9 mouse cellular contexts compared by ENCODE assay signal in genomic region chr12:113219867-113220266, GRCm38 (mm10). TPM values are rescaled to one million over a fixed set of nuclear protein-coding genes. Genes with fewer than 3 reads are reported as not detected.
DNase-seq lines count a peak whose midpoint lies in the region; ATAC-seq and TF ChIP-seq lines count a peak whose summit lies in the region.
"Had no signal": no experiment of that assay in that cellular context is flagged by ENCODE, and none has a peak within 500 bp of the region (broad histone marks: within the 10 kb centered on the region; RNA-seq: fewer than 3 reads in every experiment).

No protein-coding gene starts in this region.

- TF ChIP-seq POLR2A in lung, adult 2 months (IDR thresholded peaks at IDR 0.05; ENCODE audit: borderline replicate concordance, extremely low read depth, low read depth, low read length), result no peak

- peak; percentile 71 for TF ChIP-seq CTCF in lung, adult 2 months (IDR thresholded peaks at IDR 0.05; ENCODE audit: insufficient read depth, low read length)

- WGBS in lung, adult 2 months, result 38% methylated on average over 4 of the region's 4 CpGs

- H3K4me1 ChIP-seq in lung, adult 2 months (ENCODE audit: control insufficient read depth, insufficient read depth, low read length), result no peaks in the 10 kb centered on the region
- H3K4me1 ChIP-seq: heart, embryonic 15.5 days had no signal

- H3K4me3 ChIP-seq in lung, adult 2 months (replicated peaks; ENCODE audit: extremely low read depth, low read depth, low read length), result no peak overlapping the region
- H3K4me3 ChIP-seq: heart, embryonic 15.5 days had no signal

- peak; percentile 70 for DNase-seq in adrenal gland, postnatal 10 days
- no peak for DNase-seq in adrenal gland, postnatal 4 days (ENCODE audit: low spot score in 2 of 2)
- peak; percentile 41 for DNase-seq in urinary bladder, postnatal 14 days (ENCODE audit: low spot score)
- DNase-seq in urinary bladder, postnatal 10 days (ENCODE audit: low spot score), result no peak
- DNase-seq in lung, adult 2 months, result peak; percentile 31
- DNase-seq in spleen, postnatal 14 days (ENCODE audit: low spot score in 2 of 2), result peak; percentile 51 to 72
- no peak for DNase-seq in cerebellum, adult 11-12 months

- ATAC-seq in hematopoietic stem cell, adult 5-6 weeks (replicated peaks in 1 of 2; ENCODE audit: insufficient read depth in 1 of 2, low FRiP score in 2 of 2, low TSS enrichment in 1 of 2, low read depth in 1 of 2, poor library complexity in 2 of 2, severe bottlenecking in 2 of 2), result peak; percentile 19 to 33; a peak in 1 of 4 replicates

RNA-seq across cellular contexts. Expression of gene Tmem121, which starts 34.1 kb away (rescaled TPM):
- 1 to 10 TPM; 3.0 to 3.1 TPM for total RNA-seq in adrenal gland, postnatal 10 days (2021)
- 1 to 10 TPM; 4.8 to 7.3 TPM for total RNA-seq in adrenal gland, postnatal 4 days (2021)
- 2.3 and 2.4 TPM in 2 replicates for total RNA-seq in hematopoietic stem cell, adult 5-6 weeks (2017)
- polyA plus RNA-seq in lung, adult 2 months (2012; rRNA removed), result 0.52 and 0.60 TPM in 2 replicates

Comparison
In these comparisons a context has a peak if more than half of its experiments do, and no peak if none do; other contexts are left out.
1. DNase-seq: peak in adrenal gland, postnatal 10 days (single experiment), urinary bladder, postnatal 14 days (single experiment), lung, adult 2 months (single experiment) and spleen, postnatal 14 days (2 of 2); none in adrenal gland, postnatal 4 days (0 of 2), urinary bladder, postnatal 10 days (single experiment) and cerebellum, adult 11-12 months (single experiment).